Mouse (Mus musculus) limb, embryonic 11.5 days (tissue): ENCODE data around the gene Tbcb. TPM values are rescaled to one million over a fixed set of nuclear protein-coding genes. Genes with fewer than 3 reads are reported as not detected.
A peak's percentile ranks its signal among the peaks of the same experiment; 100 is the strongest.
"Not testable (repeated sequence)": the region's sequence is repeated elsewhere in the genome, so short reads cannot be mapped to it uniquely, and the experiment has no call there.

Experiments used
- ATAC-seq: fragments of 200-750 bp; cut with Nextera tagmentation; 2 replicates; pipeline ENCODE4 v1.8.0; 2017; ENCODE audit warnings: low read depth; ENCODE audit not compliant: insufficient number of reproducible peaks, low FRiP score, low TSS enrichment
- DNase-seq: peaks from one replicate; pipeline ENCODE4 v3.0.0-alpha.2; 2015; ENCODE audit warnings: low spot score
- H3K27ac ChIP-seq: fragments of 300-500 bp; sonication (generic); replicated peaks from 2 replicates; pipeline ENCODE4 v1.5.1; 2014; ENCODE audit warnings: low read depth, mild to moderate bottlenecking, low read length
- H3K27me3 ChIP-seq: fragments of 300-500 bp; sonication (generic); 2 replicates; pipeline ENCODE4 v1.6.1; 2014; ENCODE audit warnings: mild to moderate bottlenecking, low read length, mixed read lengths; ENCODE audit not compliant: control insufficient read depth, insufficient read depth
- H3K36me3 ChIP-seq: fragments of 300-500 bp; sonication (generic); 2 replicates; pipeline ENCODE4 v1.6.1; 2014; ENCODE audit warnings: mild to moderate bottlenecking, low read length, moderate library complexity, mixed read lengths; ENCODE audit not compliant: control insufficient read depth, insufficient read depth
- H3K4me1 ChIP-seq: fragments of 300-500 bp; sonication (generic); 2 replicates; pipeline ENCODE4 v1.6.1; 2014; ENCODE audit warnings: low read length, mixed read lengths; ENCODE audit not compliant: control insufficient read depth, insufficient read depth
- H3K4me2 ChIP-seq: fragments of 300-500 bp; sonication (generic); 2 replicates; pipeline ENCODE4 v1.6.1; 2014; ENCODE audit warnings: low read depth, mild to moderate bottlenecking, moderate library complexity; ENCODE audit not compliant: severe bottlenecking
- H3K4me3 ChIP-seq: fragments of 300-500 bp; sonication (generic); 2 replicates; pipeline ENCODE4 v1.5.1; 2014; ENCODE audit warnings: low read depth, low read length
- H3K9ac ChIP-seq: fragments of 300-500 bp; sonication (generic); 2 replicates; pipeline ENCODE4 v1.6.1; 2014; ENCODE audit warnings: mild to moderate bottlenecking, low read length
- H3K9me3 ChIP-seq: fragments of 300-500 bp; sonication (generic); 2 replicates; pipeline ENCODE4 v1.6.1; 2016; ENCODE audit warnings: low read length; ENCODE audit not compliant: control insufficient read depth
- WGBS: fragments of 180-500 bp; shearing (Covaris S2); extraction: QIAGEN DNeasy Blood & Tissue Kit; methylation state at CpG from one replicate; pipeline ENCODE4 v1.1.7; 2014; 5-methylcytosine and 5-hydroxymethylcytosine counted together
- polyA plus RNA-seq: library from polyadenylated mRNA; unstranded; fragments of >200 nt; fragmentation: Nextera tagmentation; extraction: Ambion mirVana; gene quantifications from 2 replicates; pipeline ENCODE4 v1.2.1, GENCODE M21; 2014

Gene Tbcb
- polyA plus RNA-seq, 1 experiment from 2014 or later, result 241 TPM

GRCm38 (mm10) chr7:30219293-30220007 is 12.6 kb downstream of the Tbcb start:
- H3K27ac ChIP-seq, result no peak overlapping the region
- H3K36me3 ChIP-seq, result peaks cover 8% of the 10 kb centered on the region
- no peaks in the 10 kb centered on the region for H3K27me3 ChIP-seq
- no peaks in the 10 kb centered on the region for H3K9me3 ChIP-seq
- H3K4me1 ChIP-seq, result 0 out of 2 replicates have a peak, but pooled peaks cover 2% of the 10 kb centered on the region
- H3K9ac ChIP-seq, result peak overlapping the region; percentile 38
- peak overlapping the region; percentile 26 for H3K4me3 ChIP-seq
- DNase-seq, result peak; percentile 79
- ATAC-seq, result peak; percentile 45
- H3K4me2 ChIP-seq, result peak overlapping the region; percentile 65
- 3% methylated on average over 16 of the region's 16 CpGs for WGBS

- Histone ChIP-seq H3K27ac (no peak overlapping the region), H3K9me3 (no peaks in the 10 kb centered on the region), H3K4me1 (0 out of 2 replicates have a peak, but pooled peaks cover 2% of the 10 kb centered on the region), H3K4me3 (no peak overlapping the region), H3K4me2 (no peak overlapping the region), H3K27me3 (no peaks in the 10 kb centered on the region), H3K9ac (no peak overlapping the region), H3K36me3 (no peaks in the 10 kb centered on the region)
- 82% methylated on average over 2 of the region's 2 CpGs for WGBS
- DNase-seq (no peak), ATAC-seq (no peak)
Observed at GRCm38 (mm10) chr7:30217277-30217676, 14.8 kb downstream of the Tbcb start.

- peak; percentile 64 for ATAC-seq
- no peaks in the 10 kb centered on the region for H3K27me3 ChIP-seq
- 0 out of 2 replicates have a peak, but pooled peaks cover 2% of the 10 kb centered on the region for H3K4me1 ChIP-seq
- H3K4me3 ChIP-seq, result no peak overlapping the region
- H3K4me2 ChIP-seq, result peak overlapping the region; percentile 30; the same call in 1 of the 2 replicates
- no peak overlapping the region for H3K27ac ChIP-seq
- no peaks in the 10 kb centered on the region for H3K36me3 ChIP-seq
- DNase-seq, result peak; percentile 94
- H3K9me3 ChIP-seq, result no peaks in the 10 kb centered on the region
- 1% methylated on average over 15 of the region's 16 CpGs for WGBS
- H3K9ac ChIP-seq, result no peak overlapping the region
Observed at GRCm38 (mm10) chr7:30216723-30217151, 15.3 kb downstream of the Tbcb start.

GRCm38 (mm10) chr7:30215875-30216274 is 16.2 kb downstream of the Tbcb start:
- Histone ChIP-seq H3K27ac (no peak overlapping the region), H3K9ac (no peak overlapping the region), H3K9me3 (no peaks in the 10 kb centered on the region), H3K36me3 (no peaks in the 10 kb centered on the region), H3K4me3 (no peak overlapping the region), H3K4me1 (0 out of 2 replicates have a peak, but pooled peaks cover 2% of the 10 kb centered on the region), H3K27me3 (no peaks in the 10 kb centered on the region), H3K4me2 (no peak overlapping the region)
- DNase-seq (no peak), ATAC-seq (no peak)
- whole genome bisulfite sequencing, result 89% methylated on average over 3 of the region's 3 CpGs

GRCm38 (mm10) chr7:30213881-30214280 is 18.2 kb downstream of the Tbcb start:
- H3K4me2 ChIP-seq, result no peak overlapping the region
- no peaks in the 10 kb centered on the region for H3K27me3 ChIP-seq
- H3K4me1 ChIP-seq, result no peaks in the 10 kb centered on the region
- H3K36me3 ChIP-seq, result no peaks in the 10 kb centered on the region
- H3K9me3 ChIP-seq, result no peaks in the 10 kb centered on the region
- 95% methylated on average over 3 of the region's 3 CpGs for WGBS
- no peak overlapping the region for H3K27ac ChIP-seq
- no peak overlapping the region for H3K9ac ChIP-seq
- H3K4me3 ChIP-seq, result no peak overlapping the region
- no peak for DNase-seq
- no peak for ATAC-seq

- ATAC-seq, result no peak
- no peak for DNase-seq
- no peak overlapping the region for H3K4me3 ChIP-seq
- no peaks in the 10 kb centered on the region for H3K36me3 ChIP-seq
- WGBS, result 25% methylated on average over 4 of the region's 4 CpGs
- H3K27ac ChIP-seq, result no peak overlapping the region
- no peak overlapping the region for H3K9ac ChIP-seq
- no peaks in the 10 kb centered on the region for H3K9me3 ChIP-seq
- H3K4me1 ChIP-seq, result no peaks in the 10 kb centered on the region
- no peaks in the 10 kb centered on the region for H3K27me3 ChIP-seq
- no peak overlapping the region for H3K4me2 ChIP-seq
Observed at GRCm38 (mm10) chr7:30211025-30211424, 21.0 kb downstream of the Tbcb start.

- H3K9ac ChIP-seq, H3K9me3 ChIP-seq, H3K36me3 ChIP-seq, H3K27ac ChIP-seq, H3K27me3 ChIP-seq, H3K4me1 ChIP-seq, ATAC-seq, H3K4me3 ChIP-seq, DNase-seq, H3K4me2 ChIP-seq: not testable (repeated sequence)
- 59% methylated on average over 5 of the region's 5 CpGs for WGBS
Observed at GRCm38 (mm10) chr7:30206364-30206763, 25.7 kb downstream of the Tbcb start.

GRCm38 (mm10) chr7:30205383-30205782 is 26.7 kb downstream of the Tbcb start:
- peak; percentile 68 for DNase-seq

More at GRCm38 (mm10) chr7:30205383-30205782, 26.7 kb downstream of the Tbcb start:
- H3K27me3 ChIP-seq, result no peaks in the 10 kb centered on the region
- no peak for ATAC-seq
- no peak overlapping the region for H3K27ac ChIP-seq
- no peaks in the 10 kb centered on the region for H3K36me3 ChIP-seq
- WGBS, result 5% methylated on average over 2 of the region's 2 CpGs
- no peaks in the 10 kb centered on the region for H3K9me3 ChIP-seq
- no peak overlapping the region for H3K4me2 ChIP-seq
- no peak overlapping the region for H3K9ac ChIP-seq
- no peak overlapping the region for H3K4me3 ChIP-seq
- H3K4me1 ChIP-seq, result no peaks in the 10 kb centered on the region
